Mouse (Mus musculus): ENCODE data around the gene Scap. TPM values are rescaled to one million over a fixed set of nuclear protein-coding genes. Genes with fewer than 3 reads are reported as not detected.
"Not testable (repeated sequence)": the region's sequence is repeated elsewhere in the genome, so short reads cannot be mapped to it uniquely, and the experiment has no call there.

The Scap gene
- total and polyA plus RNA-seq, 2 experiments from 2014 or later: 50.9 to 162 TPM

- no peak for TF ChIP-seq CTCF (IDR thresholded peaks at IDR 0.05; ENCODE audit: low read depth)
- H3K4me2 ChIP-seq (ENCODE audit: low read depth, low read length): no peak overlapping the region
- 74% methylated on average over 21 of the region's 21 CpGs for WGBS
- no peaks in the 10 kb centered on the region for H3K36me3 ChIP-seq (ENCODE audit: insufficient read depth, low read length)
- DNase-seq (ENCODE audit: low spot score) (no peak), ATAC-seq (no peak)
- no peak overlapping the region for H3K9ac ChIP-seq (replicated peaks; ENCODE audit: low read length)
- peaks cover 7% of the 10 kb centered on the region; the same call in 1 of the 2 replicates for H3K4me1 ChIP-seq (ENCODE audit: insufficient read depth, low read length)
- H3K27ac ChIP-seq: no peak overlapping the region
- H3K4me3 ChIP-seq (ENCODE audit: low read length): no peak overlapping the region
- H3K27me3 ChIP-seq (ENCODE audit: insufficient read depth, low read length): no peaks in the 10 kb centered on the region
- no peaks in the 10 kb centered on the region for H3K9me3 ChIP-seq (ENCODE audit: low read length)
These were observed 3.4 kb upstream of the Scap start for GRCm38 (mm10) chr9:110329655-110330054.

DNA sequence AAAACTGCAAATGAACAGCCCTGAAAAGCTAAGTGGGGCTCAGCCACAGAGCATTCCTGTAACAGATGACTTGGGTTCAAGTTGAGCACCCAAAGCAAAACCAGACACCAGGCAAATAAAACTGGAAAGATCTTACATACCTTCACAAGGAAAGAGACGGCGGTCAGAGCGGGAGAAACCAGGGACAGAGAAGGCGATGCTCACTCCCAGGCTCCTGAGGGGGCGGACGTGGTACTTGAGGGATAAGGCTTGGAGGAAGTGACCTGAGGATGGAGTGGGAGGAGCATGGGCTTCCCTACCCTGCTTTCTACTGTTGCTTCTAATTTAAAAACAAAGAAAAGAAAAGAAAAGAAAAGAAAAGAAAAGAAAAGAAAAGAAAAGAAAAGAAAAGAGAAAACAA lies 2.7 kb upstream of the Scap start:
- no peaks in the 10 kb centered on the region for H3K36me3 ChIP-seq (ENCODE audit: insufficient read depth, low read length)
- H3K4me3 ChIP-seq (ENCODE audit: low read length): no peak overlapping the region
- H3K9ac ChIP-seq (replicated peaks; ENCODE audit: low read length): no peak overlapping the region
- H3K9me3 ChIP-seq (ENCODE audit: low read length): no peaks in the 10 kb centered on the region
- no peak overlapping the region for H3K4me2 ChIP-seq (ENCODE audit: low read depth, low read length)
- no peak for TF ChIP-seq CTCF (IDR thresholded peaks at IDR 0.05; ENCODE audit: low read depth)
- WGBS: 55% methylated on average over 6 of the region's 6 CpGs
- no peak overlapping the region for H3K27ac ChIP-seq
- DNase-seq (ENCODE audit: low spot score) (no peak), ATAC-seq (no peak)
- no peaks in the 10 kb centered on the region for H3K27me3 ChIP-seq (ENCODE audit: insufficient read depth, low read length)
- peaks cover 7% of the 10 kb centered on the region; the same call in 1 of the 2 replicates for H3K4me1 ChIP-seq (ENCODE audit: insufficient read depth, low read length)

DNA sequence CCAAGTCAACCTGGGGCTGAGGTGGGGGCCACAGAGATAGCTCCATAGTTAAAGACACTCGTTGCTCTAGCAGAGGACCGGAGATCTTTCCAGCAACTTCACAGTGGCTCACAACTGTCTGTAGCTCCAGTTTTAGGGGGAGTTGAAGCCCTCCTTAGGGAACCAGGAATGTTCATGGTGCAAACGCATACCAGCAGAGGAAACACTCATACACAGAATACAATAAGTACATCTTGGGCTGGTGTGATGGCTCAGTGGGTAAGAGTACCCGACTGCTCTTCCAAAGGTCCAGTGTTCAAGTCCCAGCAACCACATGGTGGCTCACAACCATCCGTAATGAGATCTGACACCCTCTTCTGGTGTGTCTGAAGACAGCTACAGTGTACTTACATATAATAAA lies 2.2 kb upstream of the Scap start:
- ATAC-seq; H3K4me2 ChIP-seq (ENCODE audit: low read depth, low read length); H3K36me3 ChIP-seq (ENCODE audit: insufficient read depth, low read length); H3K9me3 ChIP-seq (ENCODE audit: low read length); H3K27me3 ChIP-seq (ENCODE audit: insufficient read depth, low read length); DNase-seq (ENCODE audit: low spot score); H3K27ac ChIP-seq; H3K9ac ChIP-seq (replicated peaks; ENCODE audit: low read length); H3K4me3 ChIP-seq (ENCODE audit: low read length); H3K4me1 ChIP-seq (ENCODE audit: insufficient read depth, low read length): not testable (repeated sequence)
- 90% methylated on average over 4 of the region's 5 CpGs for WGBS

- H3K4me2 ChIP-seq (ENCODE audit: low read depth, low read length): peak overlapping the region; percentile 68
- H3K4me3 ChIP-seq (ENCODE audit: low read length): peak overlapping the region; percentile 93
- 9% methylated on average over 12 of the region's 12 CpGs for WGBS
- DNase-seq (ENCODE audit: low spot score) (no peak), ATAC-seq (no peak; the same call in 1 of the 2 replicates)
- no peaks in the 10 kb centered on the region for H3K9me3 ChIP-seq (ENCODE audit: low read length)
- H3K9ac ChIP-seq (replicated peaks; ENCODE audit: low read length): peak overlapping the region; percentile 73
- H3K36me3 ChIP-seq (ENCODE audit: insufficient read depth, low read length): no peaks in the 10 kb centered on the region
- H3K27me3 ChIP-seq (ENCODE audit: insufficient read depth, low read length): no peaks in the 10 kb centered on the region
- H3K27ac ChIP-seq: no peak overlapping the region; the same call in 1 of the 2 replicates
- H3K4me1 ChIP-seq (ENCODE audit: insufficient read depth, low read length): peaks cover 7% of the 10 kb centered on the region; the same call in 1 of the 2 replicates
- TF ChIP-seq CTCF (IDR thresholded peaks at IDR 0.05; ENCODE audit: low read depth): no peak
These were observed 790 bp downstream of the Scap start for GRCm38 (mm10) chr9:110333896-110334259.

DNA sequence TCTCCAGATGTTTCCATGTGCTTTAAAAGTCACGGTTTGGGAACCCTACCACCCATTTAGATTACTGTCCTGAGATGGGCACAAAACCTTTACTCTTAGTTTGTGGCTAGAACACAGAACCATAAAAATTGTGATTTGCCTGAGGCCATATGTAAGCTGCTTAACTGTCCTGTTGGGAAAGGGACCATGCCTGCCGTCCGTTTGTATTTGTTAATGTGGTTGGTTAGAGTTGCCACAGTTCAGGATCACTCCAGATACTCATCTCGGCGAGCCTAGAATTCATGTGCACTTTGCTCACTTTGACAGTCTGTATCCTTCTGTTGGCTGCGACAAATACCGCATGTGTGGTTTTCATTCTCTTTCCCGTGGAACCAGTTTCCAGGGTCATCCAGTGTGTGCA lies 1.8 kb downstream of the Scap start:
- H3K9ac ChIP-seq (replicated peaks; ENCODE audit: low read length): no peak overlapping the region
- no peaks in the 10 kb centered on the region for H3K9me3 ChIP-seq (ENCODE audit: low read length)
- ATAC-seq: no peak
- no peak overlapping the region for H3K27ac ChIP-seq
- 68% methylated on average over 8 of the region's 8 CpGs for WGBS
- no peak overlapping the region for H3K4me3 ChIP-seq (ENCODE audit: low read length)
- H3K4me1 ChIP-seq (ENCODE audit: insufficient read depth, low read length): peaks cover 7% of the 10 kb centered on the region; the same call in 1 of the 2 replicates
- no peaks in the 10 kb centered on the region for H3K27me3 ChIP-seq (ENCODE audit: insufficient read depth, low read length)
- no peak for TF ChIP-seq CTCF (IDR thresholded peaks at IDR 0.05; ENCODE audit: low read depth)
- no peak for DNase-seq (ENCODE audit: low spot score)
- H3K4me2 ChIP-seq (ENCODE audit: low read depth, low read length): 0 out of 2 replicates have a peak overlapping the region, but pooled peaks have one; percentile 68
- no peaks in the 10 kb centered on the region for H3K36me3 ChIP-seq (ENCODE audit: insufficient read depth, low read length)

GRCm38 (mm10) chr9:110340037-110340750 lies 7.1 kb downstream of the Scap start:
- DNase-seq (ENCODE audit: low spot score): no peak
- no peaks in the 10 kb centered on the region for H3K27me3 ChIP-seq (ENCODE audit: insufficient read depth, low read length)
- no peak overlapping the region for H3K27ac ChIP-seq
- no peak overlapping the region for H3K4me2 ChIP-seq (ENCODE audit: low read depth, low read length)
- H3K4me1 ChIP-seq (ENCODE audit: insufficient read depth, low read length): no peaks in the 10 kb centered on the region
- no peak for TF ChIP-seq CTCF (IDR thresholded peaks at IDR 0.05; ENCODE audit: low read depth)
- no peaks in the 10 kb centered on the region for H3K36me3 ChIP-seq (ENCODE audit: insufficient read depth, low read length)
- H3K4me3 ChIP-seq (ENCODE audit: low read length): no peak overlapping the region
- no peaks in the 10 kb centered on the region for H3K9me3 ChIP-seq (ENCODE audit: low read length)
- no peak for ATAC-seq
- no peak overlapping the region for H3K9ac ChIP-seq (replicated peaks; ENCODE audit: low read length)
- 85% methylated on average over 5 of the region's 5 CpGs for WGBS

GRCm38 (mm10) chr9:110342008-110342407 lies 8.9 kb downstream of the Scap start:
- 90% methylated on average over 8 of the region's 8 CpGs for WGBS
- no peak for TF ChIP-seq CTCF (IDR thresholded peaks at IDR 0.05; ENCODE audit: low read depth)
- no peaks in the 10 kb centered on the region for H3K36me3 ChIP-seq (ENCODE audit: insufficient read depth, low read length)
- H3K4me2 ChIP-seq (ENCODE audit: low read depth, low read length): no peak overlapping the region
- H3K9me3 ChIP-seq (ENCODE audit: low read length): no peaks in the 10 kb centered on the region
- no peak overlapping the region for H3K27ac ChIP-seq
- H3K27me3 ChIP-seq (ENCODE audit: insufficient read depth, low read length): no peaks in the 10 kb centered on the region
- no peak overlapping the region for H3K4me3 ChIP-seq (ENCODE audit: low read length)
- no peak overlapping the region for H3K9ac ChIP-seq (replicated peaks; ENCODE audit: low read length)
- no peak for DNase-seq (ENCODE audit: low spot score)
- no peak for ATAC-seq
- H3K4me1 ChIP-seq (ENCODE audit: insufficient read depth, low read length): no peaks in the 10 kb centered on the region
